Mouse (Mus musculus): ENCODE results near the gene Lrig2. TPM values are rescaled to one million over a fixed set of nuclear protein-coding genes. Genes with fewer than 3 reads are reported as not detected.

The Lrig2 gene
- total RNA-seq, 2 experiments from 2014 or later: 29.3 to 31.6 TPM

DNA sequence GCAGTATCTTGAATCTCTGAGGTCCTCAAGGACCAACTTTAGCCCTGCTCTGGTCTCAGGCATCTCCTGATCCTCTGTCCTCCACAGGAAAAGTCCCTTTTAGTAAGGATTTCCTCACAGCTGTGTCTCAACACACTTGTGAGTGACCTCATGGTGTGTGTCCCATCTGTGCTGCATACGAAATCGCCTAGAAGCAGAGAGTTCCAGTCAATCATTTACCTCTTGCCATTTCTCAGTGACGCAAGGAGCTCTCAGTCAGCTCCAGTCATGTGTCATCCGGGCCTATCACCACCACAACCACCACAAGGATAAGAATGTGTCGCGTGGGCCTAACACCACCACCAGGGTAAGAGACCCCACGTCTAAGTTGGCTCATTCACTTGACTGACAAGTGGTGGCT lies 90.8 kb downstream of the Lrig2 start:
- Histone ChIP-seq H3K27ac (no peak overlapping the region), H3K4me3 (no peak overlapping the region)
- TF ChIP-seq CTCF (IDR thresholded peaks at IDR 0.05): no peak
- intact Hi-C loops (cut with DNase I): no loop called here
- DNase-seq (ENCODE audit: extremely low spot score in 1 of 2, low spot score in 2 of 2): no peak

DNA sequence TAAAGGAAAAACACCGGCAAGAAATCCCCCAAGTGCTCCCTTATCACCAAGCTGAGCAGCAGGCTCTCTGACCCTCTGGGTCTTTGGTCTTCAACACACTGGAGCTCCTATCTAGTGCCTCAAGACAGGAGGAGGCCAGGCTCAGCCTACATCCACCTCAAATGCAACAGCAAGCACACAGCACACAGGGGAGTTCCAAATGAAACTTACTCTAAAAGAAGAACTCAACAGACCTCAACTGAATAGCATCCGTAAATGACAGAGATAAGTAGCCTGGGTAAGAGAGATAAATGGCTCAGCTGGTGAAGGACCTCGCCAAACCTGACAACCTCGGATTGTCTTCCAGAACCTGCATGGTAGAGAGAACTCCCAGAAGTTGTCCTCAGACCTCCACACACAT lies 91.7 kb downstream of the Lrig2 start:
- Histone ChIP-seq H3K4me3 (no peak overlapping the region), H3K27ac (no peak overlapping the region)
- no peak for DNase-seq (ENCODE audit: extremely low spot score in 1 of 2, low spot score in 2 of 2)
- intact Hi-C loops (cut with DNase I): no loop called here
- no peak for TF ChIP-seq CTCF (IDR thresholded peaks at IDR 0.05)

DNA sequence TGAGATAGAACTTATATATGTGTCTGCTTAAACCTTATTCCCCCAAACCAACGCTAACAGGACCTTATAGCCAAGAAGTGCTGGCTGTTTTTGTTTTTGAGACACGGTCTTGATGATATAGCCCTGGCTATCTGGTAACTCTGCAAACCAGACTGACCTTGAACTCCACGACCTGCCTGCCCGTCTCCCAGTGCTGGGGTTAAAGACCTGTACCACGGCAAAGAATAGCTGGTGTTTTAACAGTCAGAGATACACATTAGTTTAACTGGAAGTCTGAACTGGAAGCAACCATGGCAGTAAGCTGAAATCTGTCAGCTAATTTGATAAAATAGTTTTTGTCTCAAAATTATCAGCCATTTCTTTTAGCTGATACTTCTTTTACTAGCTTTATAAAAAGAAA lies 94.9 kb downstream of the Lrig2 start:
- intact Hi-C loops (cut with DNase I): no loop called here
- H3K4me3 ChIP-seq: no peak overlapping the region
- no peak overlapping the region for H3K27ac ChIP-seq
- no peak for DNase-seq (ENCODE audit: extremely low spot score in 1 of 2, low spot score in 2 of 2)
- no peak for TF ChIP-seq CTCF (IDR thresholded peaks at IDR 0.05)

DNA sequence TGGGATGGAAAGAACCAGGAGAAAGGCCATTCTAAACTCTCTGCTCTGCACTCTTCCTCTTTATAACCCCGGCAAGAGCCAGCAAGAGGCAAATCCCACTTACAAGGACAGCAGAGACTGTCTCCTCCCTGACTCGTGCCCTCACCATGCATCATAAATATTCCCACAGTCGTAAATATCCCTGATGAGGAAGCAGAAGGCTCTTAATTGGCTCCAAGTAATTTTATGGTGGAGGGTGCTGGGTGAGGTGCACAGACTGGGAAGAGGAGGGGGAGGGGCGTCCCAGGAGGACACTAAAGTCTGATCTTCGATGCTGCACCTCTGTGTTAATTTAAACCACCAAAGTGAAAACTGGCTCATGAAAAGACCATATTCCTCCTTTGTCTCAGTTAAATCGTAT lies 99.2 kb downstream of the Lrig2 start:
- Histone ChIP-seq H3K27ac (no peak overlapping the region), H3K4me3 (no peak overlapping the region)
- no peak for TF ChIP-seq CTCF (IDR thresholded peaks at IDR 0.05)
- intact Hi-C loops (cut with DNase I): no loop called here
- no peak for DNase-seq (ENCODE audit: extremely low spot score in 1 of 2, low spot score in 2 of 2)

DNA sequence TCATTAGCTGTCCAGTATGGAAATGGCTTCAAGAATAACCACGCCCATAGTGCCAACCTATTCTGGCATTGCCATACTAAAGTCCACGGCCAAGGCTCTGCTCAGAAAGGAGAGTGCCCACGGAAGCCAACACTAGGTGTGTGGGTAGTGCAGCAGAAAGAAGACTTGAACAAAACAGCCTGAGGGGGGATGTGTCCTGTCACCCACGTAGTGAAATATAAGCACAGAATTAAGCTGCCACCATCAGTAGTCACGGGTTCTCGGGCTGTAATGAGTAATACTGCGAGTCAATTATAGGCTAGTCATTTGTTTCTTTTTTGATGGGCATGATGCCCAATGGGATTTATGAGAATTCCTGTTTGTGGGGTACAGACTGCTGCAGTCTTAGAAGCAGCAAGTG lies 104.2 kb downstream of the Lrig2 start:
- no peak for DNase-seq (ENCODE audit: extremely low spot score in 1 of 2, low spot score in 2 of 2)

DNA sequence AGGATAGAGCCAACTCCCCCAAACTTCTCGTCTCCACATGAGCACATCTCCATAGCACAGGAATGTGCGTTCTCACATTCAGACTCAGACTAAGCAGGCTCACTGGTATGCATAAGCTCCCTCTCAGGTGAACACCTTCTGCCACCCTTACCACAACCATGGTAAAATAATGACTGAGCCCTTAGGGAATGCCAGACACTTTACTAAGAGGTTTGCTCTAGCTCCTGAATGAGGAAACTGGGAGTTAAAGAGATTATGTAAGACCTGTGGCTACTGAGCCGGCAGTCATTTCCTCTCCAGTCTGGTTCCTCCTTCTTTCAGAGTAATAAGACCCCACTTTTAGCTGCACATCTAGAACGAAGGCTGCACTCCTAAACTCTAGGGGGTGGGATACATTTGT lies 108.1 kb downstream of the Lrig2 start:
- H3K27ac ChIP-seq: no peak overlapping the region
- no peak for DNase-seq (ENCODE audit: extremely low spot score in 1 of 2, low spot score in 2 of 2)

More for the DNA sequence above, 104.2 kb downstream of the Lrig2 start:
- TF ChIP-seq CTCF (IDR thresholded peaks at IDR 0.05): no peak
- intact Hi-C loops (cut with DNase I): no loop called here
- Histone ChIP-seq H3K27ac (no peak overlapping the region), H3K4me3 (no peak overlapping the region)

DNA sequence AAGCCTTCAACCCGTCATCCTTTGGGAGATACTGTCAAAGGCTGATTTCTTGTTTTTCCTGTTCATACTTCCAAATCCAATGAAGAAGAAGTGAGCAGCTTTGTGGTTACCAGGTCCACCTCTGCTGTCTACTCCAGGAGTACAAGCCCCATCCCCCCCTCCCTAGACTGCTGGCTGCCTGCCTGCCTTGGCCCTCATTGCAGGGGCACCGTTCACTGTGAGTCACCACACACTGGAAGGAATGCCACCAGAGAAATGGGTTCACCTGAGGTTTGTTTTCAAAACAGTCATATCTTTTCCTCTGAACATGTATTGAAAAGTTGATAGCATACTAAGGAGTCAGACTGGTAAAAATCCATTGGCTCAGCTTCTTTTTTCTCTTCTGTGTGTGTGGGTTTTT lies 110.5 kb downstream of the Lrig2 start:
- no peak overlapping the region for H3K4me3 ChIP-seq
- no peak for TF ChIP-seq CTCF (IDR thresholded peaks at IDR 0.05)
- DNase-seq (ENCODE audit: extremely low spot score in 1 of 2, low spot score in 2 of 2): no peak
- intact Hi-C loops (cut with DNase I): no loop called here
- no peak overlapping the region for H3K27ac ChIP-seq

More for the DNA sequence above, 108.1 kb downstream of the Lrig2 start:
- no peak overlapping the region for H3K4me3 ChIP-seq
- intact Hi-C loops (cut with DNase I): no loop called here
- no peak for TF ChIP-seq CTCF (IDR thresholded peaks at IDR 0.05)

DNA sequence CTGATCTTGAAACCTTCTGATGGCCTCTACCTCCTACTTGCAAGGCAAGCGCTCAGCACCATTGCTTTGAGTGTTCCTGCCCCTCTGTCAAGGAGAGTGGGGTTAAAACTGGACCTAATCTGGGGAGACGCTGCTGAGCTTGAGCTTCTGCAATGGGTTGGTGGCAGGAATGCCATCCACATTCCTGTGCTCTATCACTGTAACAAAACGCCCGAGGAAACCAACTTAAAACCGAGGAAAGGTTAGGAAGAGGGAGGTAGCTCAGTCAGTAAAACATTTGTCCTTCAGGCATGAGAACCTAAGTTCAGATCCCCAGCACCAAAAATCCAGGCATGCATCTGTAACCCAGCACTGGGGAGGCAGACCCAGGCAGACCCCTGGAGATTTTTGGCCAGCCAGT lies 111.6 kb downstream of the Lrig2 start:
- DNase-seq (ENCODE audit: extremely low spot score in 1 of 2, low spot score in 2 of 2): no peak
- Histone ChIP-seq H3K4me3 (no peak overlapping the region), H3K27ac (no peak overlapping the region)
- TF ChIP-seq CTCF (IDR thresholded peaks at IDR 0.05): no peak
- intact Hi-C loops (cut with DNase I): no loop called here

DNA sequence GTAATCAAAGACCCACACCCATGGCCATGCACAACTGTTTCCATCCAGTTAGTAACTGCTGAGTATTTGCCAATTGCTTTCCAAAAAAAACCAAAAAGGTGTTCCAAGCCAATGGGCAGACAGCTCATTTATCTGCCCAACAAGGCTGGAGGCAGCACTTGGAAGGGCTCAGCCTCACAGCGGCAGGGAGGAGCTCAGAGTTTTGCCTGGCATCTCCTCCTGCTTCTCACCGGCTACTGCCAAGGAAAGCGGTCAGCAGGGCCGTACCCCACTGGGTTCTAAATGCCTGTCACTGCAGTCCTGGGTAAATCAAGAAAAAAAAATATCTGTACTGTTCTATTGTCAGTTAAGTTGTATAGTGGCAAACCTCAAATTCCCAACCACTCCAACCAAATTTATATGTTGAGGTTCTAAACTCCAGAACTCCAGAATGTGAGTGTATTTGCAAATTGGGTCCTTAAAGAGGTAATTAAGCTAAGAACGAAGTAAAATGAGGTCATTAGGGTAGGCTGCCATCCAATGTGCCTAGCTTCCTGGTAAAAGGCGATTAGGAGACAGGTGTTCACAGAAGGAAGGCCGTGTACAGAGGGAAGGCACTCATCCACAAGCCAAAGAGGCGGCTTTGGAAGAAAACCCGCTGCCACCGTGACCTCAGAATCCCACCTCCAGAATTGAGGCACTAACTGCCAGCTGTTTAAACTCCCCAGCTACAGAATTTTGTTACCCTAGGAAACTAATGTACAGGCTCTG lies 112.2 kb downstream of the Lrig2 start:
- intact Hi-C loops (cut with DNase I): no loop called here

DNA sequence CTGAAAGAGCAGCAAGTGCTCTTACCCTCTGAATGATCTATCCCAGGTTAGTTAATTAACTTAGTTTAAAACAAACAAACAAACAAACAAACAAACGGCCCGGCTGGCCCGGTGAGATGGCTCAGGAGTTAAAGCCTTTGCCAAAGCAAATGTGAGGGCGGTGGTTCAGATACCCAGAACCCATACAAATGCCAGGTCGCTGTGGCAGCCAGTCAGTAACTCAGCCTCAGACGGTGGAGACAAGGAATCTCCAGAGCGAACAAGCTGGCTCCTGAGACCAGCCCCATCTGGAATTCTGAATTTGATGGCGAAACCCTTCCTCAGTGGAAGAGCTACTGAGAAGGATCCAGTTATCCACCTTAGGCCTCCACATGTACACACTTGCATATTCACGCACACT lies 114.4 kb downstream of the Lrig2 start:
- H3K27ac ChIP-seq: no peak overlapping the region
- DNase-seq (ENCODE audit: extremely low spot score in 1 of 2, low spot score in 2 of 2): no peak
- H3K4me3 ChIP-seq: no peak overlapping the region
- no peak for TF ChIP-seq CTCF (IDR thresholded peaks at IDR 0.05)
- intact Hi-C loops (cut with DNase I): loop anchor here (2.0 kb wide), 1 partner anchor 17 kb away; no protein-coding TSS in a partner anchor

More for the DNA sequence above, 112.2 kb downstream of the Lrig2 start:
- TF ChIP-seq CTCF (IDR thresholded peaks at IDR 0.05): no peak
- H3K27ac ChIP-seq: no peak overlapping the region
- H3K4me3 ChIP-seq: no peak overlapping the region
- no peak for DNase-seq (ENCODE audit: extremely low spot score in 1 of 2, low spot score in 2 of 2)

DNA sequence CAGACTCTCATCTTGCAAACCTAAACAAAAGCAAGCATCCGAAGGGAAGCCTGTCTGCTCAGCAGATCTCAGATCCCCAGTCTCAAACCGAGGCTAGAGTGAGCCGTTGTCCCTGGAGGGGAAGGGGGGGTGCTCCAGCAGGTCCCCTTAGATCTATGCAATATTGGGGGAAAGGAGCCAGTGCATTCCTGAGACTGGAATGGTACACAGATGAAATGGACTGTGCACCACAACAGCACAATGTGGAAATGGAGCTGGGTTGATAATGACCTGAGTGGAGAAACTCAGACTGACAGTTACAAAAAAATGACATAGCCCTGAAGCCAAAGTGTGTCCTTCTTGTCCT lies 115.0 kb downstream of the Lrig2 start:
- intact Hi-C loops (cut with DNase I): loop anchor here (2.0 kb wide), 1 partner anchor 18 kb away; no protein-coding TSS in a partner anchor
- DNase-seq (ENCODE audit: extremely low spot score in 1 of 2, low spot score in 2 of 2): no peak
- H3K27ac ChIP-seq: no peak overlapping the region
- TF ChIP-seq CTCF (IDR thresholded peaks at IDR 0.05): no peak
- H3K4me3 ChIP-seq: no peak overlapping the region

DNA sequence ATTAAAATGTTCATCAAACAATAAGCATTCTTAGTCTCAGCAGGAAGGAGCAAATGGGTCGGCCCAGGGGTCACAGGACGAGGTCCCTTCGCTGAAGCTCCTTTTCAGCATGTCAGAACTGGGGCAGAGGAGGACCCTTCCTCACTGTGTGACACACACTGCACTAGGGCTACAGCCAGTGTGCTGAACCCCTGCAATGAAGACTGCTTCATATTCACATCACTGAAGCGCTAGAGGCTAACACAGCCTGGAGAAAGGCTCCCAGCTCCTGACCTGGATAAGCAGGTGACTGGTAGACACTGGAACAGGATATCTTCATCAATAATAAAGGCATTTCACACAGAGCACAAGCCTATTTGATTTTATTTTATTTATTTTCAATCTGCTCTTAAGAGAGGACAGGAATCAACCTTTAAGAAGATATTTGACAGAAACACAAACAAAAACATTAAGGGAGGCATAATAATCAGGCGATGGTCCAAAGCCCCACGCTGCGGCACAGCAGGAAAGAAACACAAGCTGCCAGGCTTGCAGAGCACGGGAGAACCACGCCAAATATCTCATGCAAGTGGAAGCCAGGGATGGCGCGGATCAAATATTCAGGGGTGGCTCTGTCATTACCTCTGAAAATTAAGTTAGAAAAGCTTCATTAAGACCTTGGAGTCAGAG lies 115.5 kb downstream of the Lrig2 start:
- TF ChIP-seq CTCF (IDR thresholded peaks at IDR 0.05): no peak
- no peak overlapping the region for H3K27ac ChIP-seq
- intact Hi-C loops (cut with DNase I): loop anchor here (2.0 kb wide), 1 partner anchor 19 kb away; no protein-coding TSS in a partner anchor
- no peak overlapping the region for H3K4me3 ChIP-seq
- DNase-seq (ENCODE audit: extremely low spot score in 1 of 2, low spot score in 2 of 2): peak in 1 of 2 experiments; percentile 18

DNA sequence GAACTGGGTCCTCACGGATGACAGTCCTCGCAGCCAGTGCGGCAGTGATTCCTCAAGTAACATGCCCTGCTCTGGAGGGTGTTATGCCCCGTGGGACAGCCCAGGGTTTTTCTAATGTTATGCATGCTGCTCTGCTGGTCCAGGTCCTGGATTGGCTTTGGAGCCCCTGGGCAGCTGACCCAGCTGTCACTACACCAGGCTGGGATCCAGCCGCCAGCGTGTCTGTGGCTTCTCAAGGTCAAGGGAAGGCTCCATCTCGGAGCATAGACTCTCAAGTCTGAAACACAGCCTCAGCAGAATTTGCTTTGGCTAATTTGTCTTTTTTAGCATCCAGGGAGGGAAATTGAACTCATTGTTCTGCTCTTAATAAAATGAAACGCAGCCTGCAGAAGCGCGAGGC lies 121.6 kb downstream of the Lrig2 start:
- Histone ChIP-seq H3K4me3 (no peak overlapping the region), H3K27ac (no peak overlapping the region)
- no peak for DNase-seq (ENCODE audit: extremely low spot score in 1 of 2, low spot score in 2 of 2)
- no peak for TF ChIP-seq CTCF (IDR thresholded peaks at IDR 0.05)
- intact Hi-C loops (cut with DNase I): no loop called here

All from left cerebral cortex, adult 2 months (tissue).